Mouse (Mus musculus) neutrophil, adult 5-6 weeks (primary cell): Measurements from ENCODE around the gene Dchs1. TPM values are rescaled to one million over a fixed set of nuclear protein-coding genes. Genes with fewer than 3 reads are reported as not detected.

Source experiments
- ATAC-seq: fragments of 151-379, 151-347 bp; 2 replicates; pipeline ENCODE4 v1.8.0; 2017; ENCODE audit warnings: mild to moderate bottlenecking, moderate TSS enrichment; ENCODE audit not compliant: insufficient number of reproducible peaks, poor library complexity, low FRiP score, severe bottlenecking; ENCODE audit errors: extremely low read depth
- total RNA-seq: library from RNA; stranded (forward); fragments of 200-1000 nt; gene quantifications from 2 replicates; pipeline ENCODE4 v1.2.3, GENCODE M21; 2017

Dchs1 gene
- total RNA-seq: not detected in 2 replicates

- no peak for ATAC-seq
Measured at GRCm38 (mm10) chr7:105787285-105788140, at the start of gene Dchs1. Gene Dchs1, minus strand, starts transcription at chr7:105787654.

GRCm38 (mm10) chr7:105824281-105824680, 36.8 kb upstream of the Dchs1 start:
- no peak for ATAC-seq

GRCm38 (mm10) chr7:105818483-105818882, 31.0 kb upstream of the Dchs1 start:
- peak; percentile 44; the same call in 1 of the 2 replicates for ATAC-seq

GRCm38 (mm10) chr7:105816736-105817135, 29.3 kb upstream of the Dchs1 start:
- ATAC-seq: peak; percentile 51; the same call in 1 of the 2 replicates

GRCm38 (mm10) chr7:105813326-105813725, 25.9 kb upstream of the Dchs1 start:
- ATAC-seq: no peak

GRCm38 (mm10) chr7:105812566-105812965, 25.1 kb upstream of the Dchs1 start:
- no peak for ATAC-seq

GRCm38 (mm10) chr7:105811516-105811915, 24.1 kb upstream of the Dchs1 start:
- no peak for ATAC-seq

DNA sequence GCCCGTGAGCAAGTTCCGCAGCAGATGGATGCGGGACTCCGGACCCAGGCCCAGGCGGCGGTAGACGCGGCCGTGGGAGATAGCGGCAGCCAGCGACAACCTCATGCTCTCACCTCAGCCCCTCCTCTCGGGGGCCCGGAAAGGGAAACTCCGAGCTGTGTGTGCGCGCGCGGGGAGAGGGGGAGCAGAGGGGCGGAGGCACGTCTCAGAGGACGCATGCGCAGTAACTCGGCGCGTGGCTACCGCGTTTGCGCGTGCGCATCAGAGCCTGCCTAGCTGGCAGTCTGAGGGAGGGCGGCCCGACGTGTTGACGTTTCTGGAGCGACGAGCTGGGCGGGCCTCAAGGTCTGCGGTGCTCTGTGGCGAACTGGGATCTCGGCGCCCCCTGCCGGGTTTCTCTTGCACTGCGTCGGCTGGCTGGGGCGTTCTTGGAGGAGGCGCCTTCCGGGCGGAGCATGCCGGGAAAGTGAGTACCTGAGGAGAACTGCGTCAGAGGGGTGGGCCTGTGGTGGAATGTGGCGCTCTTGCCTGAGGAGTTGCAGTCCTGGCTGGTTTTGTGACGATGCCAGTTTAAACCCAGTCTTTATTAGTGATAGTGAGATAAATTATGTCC, 23.5 kb upstream of the Dchs1 start, which contains the start of gene Mrpl17:
Mrpl17 (minus strand) TSS at position 223 of the 613 bp plus-strand sequence.
- ATAC-seq: peak; percentile 96

GRCm38 (mm10) chr7:105810280-105810876, 22.9 kb upstream of the Dchs1 start:
- no peak for ATAC-seq

- ATAC-seq: no peak
Measured at GRCm38 (mm10) chr7:105809836-105810235, 22.4 kb upstream of the Dchs1 start.

DNA sequence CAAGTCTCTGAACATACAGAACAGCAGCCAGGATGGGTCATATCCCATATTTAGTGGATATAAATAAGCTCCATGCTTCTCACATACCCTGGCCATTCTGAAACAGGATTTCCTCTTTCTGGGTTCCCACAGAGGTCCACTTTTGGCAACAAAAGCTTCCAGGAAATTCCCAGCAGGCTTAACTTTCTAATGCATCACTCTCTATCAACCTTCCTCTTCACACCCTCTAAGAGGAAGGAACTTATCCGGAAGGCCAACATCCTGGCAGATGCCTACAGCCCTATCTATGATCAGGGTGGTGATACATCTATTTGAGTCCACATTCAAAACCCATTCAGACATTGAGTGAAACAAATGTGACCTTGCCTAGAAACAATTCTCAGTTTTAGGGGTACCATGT, 20.9 kb upstream of the Dchs1 start:
- ATAC-seq: no peak

DNA sequence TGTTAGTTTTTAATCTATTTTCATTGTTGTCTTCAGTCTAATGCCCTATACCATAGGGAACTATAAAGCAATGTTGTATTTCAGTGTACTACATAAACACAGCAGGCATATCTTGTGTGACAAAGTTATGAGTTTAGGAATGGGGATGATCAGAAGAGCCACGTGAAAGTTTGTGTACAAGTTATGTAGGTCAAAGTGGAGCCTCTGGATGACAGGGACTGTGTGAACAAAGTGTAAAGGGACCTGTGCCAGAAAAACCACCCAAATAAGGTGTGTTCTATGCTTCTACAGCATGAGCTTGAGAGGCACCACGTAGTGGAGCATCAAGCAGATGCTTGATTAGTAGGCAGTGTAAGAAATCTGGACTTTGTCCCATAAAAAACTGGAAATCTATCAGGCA, 19.3 kb upstream of the Dchs1 start:
- ATAC-seq: no peak

DNA sequence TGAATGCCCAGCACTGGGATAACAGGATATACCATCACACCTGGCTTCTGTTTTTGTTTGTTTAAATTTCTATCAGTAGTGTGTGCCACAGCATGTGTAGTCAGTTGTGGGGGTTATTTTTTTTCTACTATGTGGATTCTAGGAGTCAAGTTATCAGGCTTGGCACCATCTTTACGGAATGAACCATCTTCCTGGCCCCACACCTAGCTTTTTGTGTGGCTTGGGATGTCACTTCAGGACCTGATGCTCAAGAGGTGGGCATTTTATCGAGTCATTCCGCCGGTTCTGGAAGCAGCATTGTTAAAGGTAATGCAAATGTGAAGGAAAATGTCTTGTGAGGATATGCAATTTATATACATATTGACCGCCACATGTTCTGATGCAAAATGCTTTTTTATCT, 18.7 kb upstream of the Dchs1 start:
- ATAC-seq: no peak

- no peak for ATAC-seq
Measured at GRCm38 (mm10) chr7:105803428-105803827, 16.0 kb upstream of the Dchs1 start.

DNA sequence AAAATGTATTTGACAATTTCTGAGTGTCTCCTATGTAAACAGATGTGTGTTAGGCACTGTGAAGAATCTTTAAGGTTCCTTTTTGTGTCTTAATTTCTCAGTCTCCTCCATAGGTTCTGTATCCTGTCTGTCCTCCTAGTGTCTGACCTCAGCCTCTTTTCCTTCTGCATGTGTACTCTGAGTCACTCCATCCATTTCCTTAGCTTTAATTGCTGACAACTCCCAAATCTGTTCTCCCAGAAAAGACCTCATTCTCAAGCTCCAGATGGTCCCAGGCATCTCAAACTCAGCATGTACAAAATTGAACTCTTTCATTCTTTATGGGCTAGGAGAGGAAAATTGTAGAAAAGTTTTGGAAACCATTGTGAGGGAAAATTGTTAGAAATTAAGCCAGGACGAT, 15.3 kb upstream of the Dchs1 start:
- no peak for ATAC-seq

GRCm38 (mm10) chr7:105802312-105802711, 14.9 kb upstream of the Dchs1 start:
- ATAC-seq: no peak

- ATAC-seq: no peak
Measured at GRCm38 (mm10) chr7:105796972-105797371, 9.5 kb upstream of the Dchs1 start.

DNA sequence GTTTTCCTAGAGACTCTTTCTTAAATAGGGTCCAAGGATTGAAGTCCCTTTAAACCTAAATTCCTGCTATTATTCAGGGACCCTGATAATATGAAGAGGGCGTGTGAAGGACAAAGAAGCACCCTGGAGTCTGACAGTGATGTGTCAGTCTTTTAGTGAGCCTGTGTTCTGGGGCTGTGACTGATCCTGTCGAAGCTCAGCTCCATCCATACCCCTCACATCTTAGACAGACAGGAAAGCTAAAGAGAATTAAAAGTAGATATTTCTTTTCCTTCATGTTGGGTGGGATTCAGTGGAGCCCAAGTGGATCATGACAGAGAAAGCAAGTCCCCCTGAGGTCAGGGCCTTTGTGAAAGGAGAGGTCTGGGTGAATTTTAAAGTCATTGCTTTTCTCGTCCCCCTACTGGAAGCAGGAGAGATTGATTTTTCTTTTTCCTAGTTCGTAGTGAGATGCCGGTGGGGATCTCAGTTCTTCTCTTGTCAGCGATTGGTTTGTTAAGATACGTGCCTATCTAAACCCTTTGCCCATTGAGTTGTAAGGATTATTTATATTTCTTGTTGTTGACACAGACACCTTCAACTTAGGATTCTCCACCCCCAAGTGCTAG, 8.4 kb upstream of the Dchs1 start:
- no peak for ATAC-seq

- no peak for ATAC-seq
Measured at GRCm38 (mm10) chr7:105793701-105794100, 6.2 kb upstream of the Dchs1 start.
